In the genomic region with DNA sequence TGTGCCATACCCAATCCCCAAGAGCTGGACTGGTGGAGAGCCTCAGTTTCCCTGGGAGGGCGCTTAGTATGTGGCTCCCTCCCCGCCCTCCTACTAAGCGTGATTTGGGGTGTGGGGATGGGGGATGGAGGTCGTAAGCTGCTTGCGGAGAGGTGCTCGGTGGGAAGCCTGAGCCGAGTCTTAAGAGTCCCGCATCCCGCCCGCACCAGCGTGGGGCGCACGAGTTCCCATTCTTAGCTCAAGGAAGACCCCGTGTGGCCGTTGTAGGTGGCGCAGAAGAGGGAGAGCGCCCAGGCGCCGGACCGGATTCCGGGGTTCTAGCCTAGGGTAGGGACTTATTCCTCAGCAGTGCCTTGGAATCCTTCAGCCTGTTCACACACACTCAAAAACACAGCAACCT, we compare ENCODE assay signal across 8 mouse cellular contexts. TPM values are rescaled to one million over a fixed set of nuclear protein-coding genes. Genes with fewer than 3 reads are reported as not detected.
DNase-seq lines count a peak whose midpoint lies in the region; ATAC-seq and TF ChIP-seq lines count a peak whose summit lies in the region.

No protein-coding gene starts in this region.

- intact Hi-C loops in heart, postnatal 10 days (cut with DNase I) = no loop called here
- intact Hi-C loops in left cerebral cortex, postnatal 14 days (cut with DNase I) = loop anchor here (2.0 to 5.0 kb wide), 2 partner anchors 124 to 486 kb away; no protein-coding TSS in a partner anchor

- H3K27me3 ChIP-seq in embryonic facial prominence, embryonic 14.5 days (replicated peaks; ENCODE audit: control insufficient read depth, insufficient read depth, low read length) = peaks cover 36% of the 10 kb centered on the region
- H3K27me3 ChIP-seq in small intestine, adult 2 months (ENCODE audit: control insufficient read depth, insufficient read depth, low read length) = peaks cover 20% of the 10 kb centered on the region

- no peak overlapping the region for H3K27ac ChIP-seq in embryonic facial prominence, embryonic 14.5 days (replicated peaks; ENCODE audit: low read depth, low read length)
- H3K27ac ChIP-seq in small intestine, adult 2 months (ENCODE audit: insufficient read depth, low read depth, low read length) = no peak overlapping the region

- H3K9me3 ChIP-seq in embryonic facial prominence, embryonic 14.5 days (ENCODE audit: control insufficient read depth, low read length) = no peaks in the 10 kb centered on the region

- H3K4me1 ChIP-seq in embryonic facial prominence, embryonic 14.5 days (ENCODE audit: control insufficient read depth, insufficient read depth, low read length) = peaks cover 4% of the 10 kb centered on the region; the same call in 1 of the 2 replicates
- H3K4me1 ChIP-seq in small intestine, adult 2 months (ENCODE audit: control insufficient read depth, insufficient read depth, insufficient read length, low read length) = peaks cover 10% of the 10 kb centered on the region

- H3K4me3 ChIP-seq in embryonic facial prominence, embryonic 14.5 days (ENCODE audit: low read depth, low read length) = peak overlapping the region; percentile 31
- H3K4me3 ChIP-seq in small intestine, adult 2 months (ENCODE audit: low read depth, low read length) = peak overlapping the region; percentile 35

- H3K4me2 ChIP-seq in embryonic facial prominence, embryonic 14.5 days (ENCODE audit: low read depth, low read length) = peak overlapping the region; percentile 62

- no peak for TF ChIP-seq POLR2A in small intestine, adult 2 months (IDR thresholded peaks at IDR 0.05; ENCODE audit: low read depth, low read length)

- peak; percentile 51; the same call in 1 of the 2 replicates for TF ChIP-seq CTCF in small intestine, adult 2 months (IDR thresholded peaks at IDR 0.05; ENCODE audit: extremely low read depth, insufficient read length, insufficient replicate concordance, low read depth, low read length)

- no peaks in the 10 kb centered on the region for H3K36me3 ChIP-seq in embryonic facial prominence, embryonic 14.5 days (ENCODE audit: control insufficient read depth, insufficient read depth, low read length)
- no peaks in the 10 kb centered on the region for H3K36me3 ChIP-seq in small intestine, adult 2 months (ENCODE audit: control insufficient read depth, insufficient read depth, low read length)

- peak overlapping the region; percentile 5; the same call in 1 of the 2 replicates for H3K9ac ChIP-seq in embryonic facial prominence, embryonic 14.5 days (ENCODE audit: low read depth, low read length)

- under 1% methylated on average over 21 of the region's 21 CpGs for WGBS in embryonic facial prominence, embryonic 14.5 days
- WGBS in small intestine, adult 2 months = 3% methylated on average over 21 of the region's 21 CpGs

- DNase-seq in cerebellum, adult 9-11 months = peak; percentile 33
- DNase-seq in WW6 (ENCODE audit: low read depth, low spot score) = peak; percentile 83
- DNase-seq in embryonic facial prominence, embryonic 14.5 days (ENCODE audit: low spot score) = peak; percentile 78
- peak; percentile 55 to 73 for DNase-seq in heart, postnatal 10 days
- peak; percentile 67 to 75 for DNase-seq in left cerebral cortex, postnatal 14 days (ENCODE audit: low spot score in 2 of 2)

- ATAC-seq in cerebellum, adult (ENCODE audit: insufficient number of reproducible peaks, low FRiP score, low TSS enrichment) = no peak
- ATAC-seq in embryonic facial prominence, embryonic 14.5 days (ENCODE audit: low read depth) = peak; percentile 34
- ATAC-seq in megakaryocyte progenitor cell, adult 5-6 weeks (replicated peaks; ENCODE audit: poor library complexity) = peak; percentile 77

RNA-seq across cellular contexts. Expression of gene Smug1, which starts 16.2 kb away (rescaled TPM):
- 14.9 and 18.4 TPM in 2 replicates for polyA plus RNA-seq in embryonic facial prominence, embryonic 14.5 days (2014; fragmentation: Nextera tagmentation; extraction: Ambion mirVana)
- total RNA-seq in heart, postnatal 10 days (2021) = 10 to 100 TPM; 13.7 to 16.1 TPM
- 10 to 100 TPM; 16.2 to 17.4 TPM for total RNA-seq in left cerebral cortex, postnatal 14 days (2021)
- total RNA-seq in megakaryocyte progenitor cell, adult 5-6 weeks (2015) = 2.1 and 4.5 TPM in 2 replicates
- total RNA-seq in megakaryocyte progenitor cell, adult 5-6 weeks (2017) = 3.8 and 4.2 TPM in 2 replicates
- 9.1 and 9.8 TPM in 2 replicates for polyA plus RNA-seq in small intestine, adult 2 months (2012; rRNA removed)

RNA-seq across cellular contexts. Expression of gene Cbx5, which starts 56.5 kb away (rescaled TPM):
- 112 and 126 TPM in 2 replicates for polyA plus RNA-seq in embryonic facial prominence, embryonic 14.5 days (2014; fragmentation: Nextera tagmentation; extraction: Ambion mirVana)
- 10 to 100 TPM; 81.3 to 97.4 TPM for total RNA-seq in heart, postnatal 10 days (2021)
- total RNA-seq in left cerebral cortex, postnatal 14 days (2021) = 100 to 1,000 TPM; 152 to 162 TPM
- 112 and 119 TPM in 2 replicates for total RNA-seq in megakaryocyte progenitor cell, adult 5-6 weeks (2015)
- total RNA-seq in megakaryocyte progenitor cell, adult 5-6 weeks (2017) = 194 and 261 TPM in 2 replicates
- polyA plus RNA-seq in small intestine, adult 2 months (2012; rRNA removed) = 1.5 and 2.8 TPM in 2 replicates

RNA-seq across cellular contexts. Expression of gene Hnrnpa1, which starts 57.1 kb away (rescaled TPM):
- polyA plus RNA-seq in embryonic facial prominence, embryonic 14.5 days (2014; fragmentation: Nextera tagmentation; extraction: Ambion mirVana) = 573 and 661 TPM in 2 replicates
- total RNA-seq in heart, postnatal 10 days (2021) = 100 to 1,000 TPM; 299 to 318 TPM
- total RNA-seq in left cerebral cortex, postnatal 14 days (2021) = 100 to 1,000 TPM; 236 to 247 TPM
- 700 and 701 TPM in 2 replicates for total RNA-seq in megakaryocyte progenitor cell, adult 5-6 weeks (2015)
- 1,324 and 1,596 TPM in 2 replicates for total RNA-seq in megakaryocyte progenitor cell, adult 5-6 weeks (2017)
- 12.0 and 29.5 TPM in 2 replicates for polyA plus RNA-seq in small intestine, adult 2 months (2012; rRNA removed)

Comparison
In these comparisons a context has a peak if more than half of its experiments do, and no peak if none do; other contexts are left out.
1. DNase-seq: peak in every context shown above with its lines; median percentile 83 in WW6; 78 in embryonic facial prominence, embryonic 14.5 days; 71 in left cerebral cortex, postnatal 14 days; 64 in heart, postnatal 10 days; 33 in cerebellum, adult 9-11 months.